Comparison of ENCODE assay signal across 24 mouse cellular contexts in the genomic region with DNA sequence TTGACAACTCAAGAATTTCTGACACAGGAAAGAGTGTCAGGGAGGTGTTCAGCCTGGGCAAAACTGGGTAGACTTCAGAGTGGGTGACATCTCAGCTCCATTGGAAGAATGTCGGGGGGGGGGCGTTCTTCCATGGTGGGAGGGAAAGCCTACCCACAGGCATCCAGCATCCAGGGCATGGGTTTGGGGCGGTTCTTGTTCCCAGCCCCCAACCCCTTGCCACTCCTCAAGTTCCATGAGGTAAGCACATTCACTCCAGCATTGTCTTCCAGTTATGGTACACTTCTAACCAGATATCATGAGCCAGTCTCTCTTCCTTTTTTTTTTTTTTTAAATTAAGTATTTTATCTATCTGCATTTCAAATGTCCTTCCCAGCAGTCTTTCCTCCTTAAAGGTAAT.
DNase-seq lines count a peak whose midpoint lies in the region; ATAC-seq lines count a peak whose summit lies in the region.
"Had no signal": no experiment of that assay in that cellular context is flagged by ENCODE, and none has a peak within 500 bp of the region (broad histone marks: within the 10 kb centered on the region; RNA-seq: fewer than 3 reads in every experiment).

No protein-coding gene starts in this region.

- 0 out of 2 replicates have a peak, but pooled peaks cover 3% of the 10 kb centered on the region for H3K36me3 ChIP-seq in embryonic facial prominence, embryonic 13.5 days
- peaks cover 8% of the 10 kb centered on the region; the same call in 1 of the 2 replicates for H3K36me3 ChIP-seq in embryonic facial prominence, embryonic 10.5 days (replicated peaks)
- no peaks in the 10 kb centered on the region for H3K36me3 ChIP-seq in midbrain, embryonic 12.5 days
- H3K36me3 ChIP-seq in midbrain, embryonic 10.5 days: no peaks in the 10 kb centered on the region
- no peaks in the 10 kb centered on the region for H3K36me3 ChIP-seq in embryonic facial prominence, embryonic 14.5 days (ENCODE audit: control insufficient read depth, insufficient read depth, low read length)
- no peaks in the 10 kb centered on the region for H3K36me3 ChIP-seq in midbrain, embryonic 16.5 days (ENCODE audit: control insufficient read depth, insufficient read depth, low read length)
- H3K36me3 ChIP-seq: embryonic facial prominence, embryonic 12.5 days; forebrain, embryonic 15.5 days; G1E had no signal

- DNase-seq in embryonic facial prominence, embryonic 10.5 days (ENCODE audit: low spot score): no peak
- DNase-seq in midbrain, embryonic 10.5 days (ENCODE audit: low spot score): no peak
- no peak for DNase-seq in embryonic facial prominence, embryonic 14.5 days (ENCODE audit: low spot score)
- DNase-seq in lung, postnatal 14 days: no peak
- DNase-seq: adrenal gland, adult 2 months; adrenal gland, postnatal 10 days; adrenal gland, postnatal 25 days; B cell, adult 2 months; cerebellum, adult 11 months; cerebellum, adult 18-20 months; cerebellum, adult 8-10 months; cerebellum, adult 9-11 months; cerebellum, postnatal 14 days; cerebellum, postnatal 36 days; forebrain, postnatal 0 days had no signal

- H3K4me3 ChIP-seq in embryonic facial prominence, embryonic 13.5 days: no peak overlapping the region
- no peak overlapping the region for H3K4me3 ChIP-seq in embryonic facial prominence, embryonic 10.5 days
- H3K4me3 ChIP-seq in midbrain, embryonic 12.5 days: no peak overlapping the region
- H3K4me3 ChIP-seq in midbrain, embryonic 10.5 days: no peak overlapping the region
- no peak overlapping the region for H3K4me3 ChIP-seq in embryonic facial prominence, embryonic 14.5 days (ENCODE audit: low read depth, low read length)
- H3K4me3 ChIP-seq in midbrain, embryonic 16.5 days (ENCODE audit: low read depth, low read length): no peak overlapping the region
- H3K4me3 ChIP-seq: embryonic facial prominence, embryonic 12.5 days; forebrain, embryonic 13.5 days; forebrain, embryonic 15.5 days had no signal

- ATAC-seq in embryonic facial prominence, embryonic 13.5 days (ENCODE audit: insufficient number of reproducible peaks, insufficient read depth, low FRiP score, low TSS enrichment, low read depth): peak; percentile 32; the same call in 1 of the 2 replicates
- ATAC-seq in midbrain, embryonic 12.5 days (ENCODE audit: low FRiP score, low read depth): peak; percentile 62; the same call in 1 of the 2 replicates
- peak; percentile 73 for ATAC-seq in embryonic facial prominence, embryonic 14.5 days (ENCODE audit: low read depth)
- 0 out of 2 replicates have a peak, but pooled peaks have one; percentile 42 for ATAC-seq in midbrain, embryonic 16.5 days
- ATAC-seq: CD4-positive, CD25-positive, alpha-beta regulatory T cell, adult 4 months; forebrain, embryonic 15.5 days; forebrain, postnatal 0 days had no signal

- H3K9me3 ChIP-seq in embryonic facial prominence, embryonic 13.5 days: no peaks in the 10 kb centered on the region
- H3K9me3 ChIP-seq in embryonic facial prominence, embryonic 10.5 days: no peaks in the 10 kb centered on the region
- H3K9me3 ChIP-seq in midbrain, embryonic 12.5 days: no peaks in the 10 kb centered on the region
- no peaks in the 10 kb centered on the region for H3K9me3 ChIP-seq in midbrain, embryonic 10.5 days (replicated peaks)
- H3K9me3 ChIP-seq in embryonic facial prominence, embryonic 14.5 days (ENCODE audit: control insufficient read depth, low read length): no peaks in the 10 kb centered on the region
- no peaks in the 10 kb centered on the region for H3K9me3 ChIP-seq in midbrain, embryonic 16.5 days (replicated peaks; ENCODE audit: control insufficient read depth, low read length, poor library complexity, severe bottlenecking)
- H3K9me3 ChIP-seq: embryonic facial prominence, embryonic 12.5 days; forebrain, embryonic 13.5 days; forebrain, embryonic 15.5 days; G1E had no signal

- H3K27ac ChIP-seq in embryonic facial prominence, embryonic 13.5 days: peak overlapping the region; percentile 16; the same call in 1 of the 2 replicates
- H3K27ac ChIP-seq in embryonic facial prominence, embryonic 10.5 days (replicated peaks): no peak overlapping the region
- no peak overlapping the region for H3K27ac ChIP-seq in midbrain, embryonic 12.5 days (replicated peaks)
- H3K27ac ChIP-seq in midbrain, embryonic 10.5 days (replicated peaks): no peak overlapping the region
- no peak overlapping the region for H3K27ac ChIP-seq in embryonic facial prominence, embryonic 14.5 days (replicated peaks; ENCODE audit: low read depth, low read length)
- no peak overlapping the region for H3K27ac ChIP-seq in midbrain, embryonic 16.5 days (ENCODE audit: low read length)
- H3K27ac ChIP-seq: embryonic facial prominence, embryonic 12.5 days; forebrain, embryonic 13.5 days; forebrain, embryonic 15.5 days had no signal

- WGBS in embryonic facial prominence, embryonic 13.5 days: 51% methylated on average over 3 of the region's 3 CpGs
- WGBS in embryonic facial prominence, embryonic 10.5 days: 79% methylated on average over 3 of the region's 3 CpGs
- 81% methylated on average over 3 of the region's 3 CpGs for WGBS in midbrain, embryonic 12.5 days
- WGBS in midbrain, embryonic 10.5 days: 77% methylated on average over 3 of the region's 3 CpGs
- WGBS in embryonic facial prominence, embryonic 14.5 days: 73% methylated on average over 2 of the region's 3 CpGs
- WGBS in midbrain, embryonic 16.5 days: 64% methylated on average over 3 of the region's 3 CpGs

- peaks cover 8% of the 10 kb centered on the region; the same call in 1 of the 2 replicates for H3K4me1 ChIP-seq in embryonic facial prominence, embryonic 13.5 days
- H3K4me1 ChIP-seq in embryonic facial prominence, embryonic 10.5 days: peaks cover 4% of the 10 kb centered on the region
- H3K4me1 ChIP-seq in midbrain, embryonic 12.5 days: peaks cover 5% of the 10 kb centered on the region; the same call in 1 of the 2 replicates
- H3K4me1 ChIP-seq in midbrain, embryonic 10.5 days: peaks cover 3% of the 10 kb centered on the region; the same call in 1 of the 2 replicates
- H3K4me1 ChIP-seq in embryonic facial prominence, embryonic 14.5 days (ENCODE audit: control insufficient read depth, insufficient read depth, low read length): no peaks in the 10 kb centered on the region
- peaks cover 2% of the 10 kb centered on the region; the same call in 1 of the 2 replicates for H3K4me1 ChIP-seq in midbrain, embryonic 16.5 days (ENCODE audit: control insufficient read depth, insufficient read depth, low read length)

- H3K4me2 ChIP-seq in embryonic facial prominence, embryonic 13.5 days: no peak overlapping the region
- no peak overlapping the region for H3K4me2 ChIP-seq in midbrain, embryonic 12.5 days (replicated peaks)
- H3K4me2 ChIP-seq in embryonic facial prominence, embryonic 14.5 days (ENCODE audit: low read depth, low read length): no peak overlapping the region
- no peak overlapping the region for H3K4me2 ChIP-seq in midbrain, embryonic 16.5 days (ENCODE audit: low read length)
- H3K4me2 ChIP-seq: embryonic facial prominence, embryonic 12.5 days; forebrain, embryonic 13.5 days; forebrain, embryonic 15.5 days had no signal

- H3K9ac ChIP-seq in embryonic facial prominence, embryonic 13.5 days: no peak overlapping the region
- no peak overlapping the region for H3K9ac ChIP-seq in midbrain, embryonic 12.5 days (replicated peaks)
- H3K9ac ChIP-seq in embryonic facial prominence, embryonic 14.5 days (ENCODE audit: low read depth, low read length): no peak overlapping the region
- H3K9ac ChIP-seq in midbrain, embryonic 16.5 days (ENCODE audit: low read depth, low read length): no peak overlapping the region
- H3K9ac ChIP-seq: embryonic facial prominence, embryonic 12.5 days; forebrain, embryonic 13.5 days; forebrain, embryonic 15.5 days; forebrain, postnatal 0 days had no signal

- no peaks in the 10 kb centered on the region for H3K27me3 ChIP-seq in embryonic facial prominence, embryonic 13.5 days
- no peaks in the 10 kb centered on the region for H3K27me3 ChIP-seq in embryonic facial prominence, embryonic 10.5 days (replicated peaks; ENCODE audit: low read depth, poor library complexity, severe bottlenecking)
- peaks cover 17% of the 10 kb centered on the region for H3K27me3 ChIP-seq in midbrain, embryonic 12.5 days
- H3K27me3 ChIP-seq in midbrain, embryonic 10.5 days (ENCODE audit: low read depth, poor library complexity, severe bottlenecking): peaks cover 12% of the 10 kb centered on the region; the same call in 1 of the 2 replicates
- no peaks in the 10 kb centered on the region for H3K27me3 ChIP-seq in embryonic facial prominence, embryonic 14.5 days (replicated peaks; ENCODE audit: control insufficient read depth, insufficient read depth, low read length)
- H3K27me3 ChIP-seq in midbrain, embryonic 16.5 days (ENCODE audit: control insufficient read depth, insufficient read depth, low read depth, low read length): no peaks in the 10 kb centered on the region
- H3K27me3 ChIP-seq: CH12.LX; embryonic facial prominence, embryonic 12.5 days; forebrain, embryonic 15.5 days had no signal
